Mouse (Mus musculus): Measurements from ENCODE around the gene Sf3a3. TPM values are rescaled to one million over a fixed set of nuclear protein-coding genes. Genes with fewer than 3 reads are reported as not detected.

Sf3a3 gene
- 65.8 and 73.5 TPM in 2 replicates for polyA plus RNA-seq (2015; fragmentation: Nextera tagmentation; extraction: Ambion mirVana)

GRCm38 (mm10) chr4:124714545-124715481 is at the start of gene Sf3a3:
TSS of gene Sf3a3 (plus strand) at chr4:124714776.

GRCm38 (mm10) chr4:124693135-124693894 is 21.3 kb upstream of the Sf3a3 start, which contains the start of gene Utp11:
TSS of gene Utp11 (minus strand) at chr4:124693600.

GRCm38 (mm10) chr4:124700248-124700971 is 14.2 kb upstream of the Sf3a3 start, which contains the start of gene Fhl3:
TSS of gene Fhl3 (plus strand) at chr4:124700701.

GRCm38 (mm10) chr4:124741376-124742343 is 27.1 kb downstream of the Sf3a3 start, which contains the start of gene Inpp5b:
TSS of gene Inpp5b (plus strand) at chr4:124741850.

MicroRNAs encoded within 50 kb of the gene (microRNA counts, 519-probe panel; counts per million panel counts)
- not detected for microRNA mmu-miR-697
- not detected for microRNA mmu-miR-698

Small RNA genes lying within 50 kb of the gene (microRNA-seq; reads per million reads assigned to microRNA genes)
- gene Gm24721 (not detected), gene Mir697 (not detected), gene Mir698 (not detected)

Other genes with a start within 250 kb of the Sf3a3 start
- not detected in 2 replicates for gene 3100002H09Rik, start 104.0 kb upstream of the Sf3a3 start, polyA plus RNA-seq (2015; fragmentation: Nextera tagmentation; extraction: Ambion mirVana)
- 0.13 and 0.17 TPM in 2 replicates for gene Pou3f1, start 58.0 kb upstream of the Sf3a3 start, polyA plus RNA-seq (2015; fragmentation: Nextera tagmentation; extraction: Ambion mirVana)
- gene Utp11, start 21.2 kb upstream of the Sf3a3 start, polyA plus RNA-seq (2015; fragmentation: Nextera tagmentation; extraction: Ambion mirVana), result 47.4 and 55.6 TPM in 2 replicates
- gene Fhl3, start 14.1 kb upstream of the Sf3a3 start, polyA plus RNA-seq (2015; fragmentation: Nextera tagmentation; extraction: Ambion mirVana), result 12.1 and 14.2 TPM in 2 replicates
- 9.1 and 12.3 TPM in 2 replicates for gene Inpp5b, start 27.1 kb downstream of the Sf3a3 start, polyA plus RNA-seq (2015; fragmentation: Nextera tagmentation; extraction: Ambion mirVana)
- gene Mtf1, start 87.3 kb downstream of the Sf3a3 start, polyA plus RNA-seq (2015; fragmentation: Nextera tagmentation; extraction: Ambion mirVana), result 10.1 and 11.6 TPM in 2 replicates
- 23.5 and 27.8 TPM in 2 replicates for gene Yrdc, start 135.9 kb downstream of the Sf3a3 start, polyA plus RNA-seq (2015; fragmentation: Nextera tagmentation; extraction: Ambion mirVana)
- 66.9 and 78.5 TPM in 2 replicates for gene 1110065P20Rik, start 136.4 kb downstream of the Sf3a3 start, polyA plus RNA-seq (2015; fragmentation: Nextera tagmentation; extraction: Ambion mirVana)
- 0.06 and 0.17 TPM in 2 replicates for gene Maneal, start 147.4 kb downstream of the Sf3a3 start, polyA plus RNA-seq (2015; fragmentation: Nextera tagmentation; extraction: Ambion mirVana)
- not detected in 2 replicates for gene Epha10, start 166.1 kb downstream of the Sf3a3 start, polyA plus RNA-seq (2015; fragmentation: Nextera tagmentation; extraction: Ambion mirVana)
- gene 9930104L06Rik, start 222.3 kb downstream of the Sf3a3 start, polyA plus RNA-seq (2015; fragmentation: Nextera tagmentation; extraction: Ambion mirVana), result 7.6 and 7.9 TPM in 2 replicates
- 19.8 and 29.5 TPM in 2 replicates for gene Cdca8, start 224.5 kb downstream of the Sf3a3 start, polyA plus RNA-seq (2015; fragmentation: Nextera tagmentation; extraction: Ambion mirVana)